Mouse (Mus musculus): ENCODE measurements at regions not wholly inside any gene's neighbourhood (a gene's known extent, or its start where the extent isn't known, plus 50 kb on each side); places are given as distances from the start of the nearest gene placed in this dataset.

DNA sequence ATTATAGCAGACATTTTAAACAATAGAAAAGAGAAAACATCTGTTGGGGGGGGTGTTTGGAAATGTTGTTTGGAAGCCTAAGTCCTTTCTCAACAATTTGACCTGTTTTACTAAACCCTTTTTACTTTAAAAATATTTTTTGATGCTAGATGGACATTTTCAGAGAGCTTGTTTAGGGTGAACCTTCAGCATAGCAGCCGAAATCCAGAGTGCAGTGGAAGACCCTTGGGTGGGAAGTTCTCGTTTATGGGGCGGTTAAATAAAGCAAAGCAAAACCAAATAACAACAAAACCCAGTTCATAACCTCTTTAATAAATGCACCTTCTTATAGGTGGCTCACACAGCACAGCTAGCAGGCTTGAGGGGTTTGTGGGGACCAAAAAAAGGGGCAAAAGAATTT is 62.4 kb upstream of the Ppara start:
- WGBS, result 26% methylated on average over 3 of the region's 3 CpGs
- peak overlapping the region; percentile 92 for H3K4me3 ChIP-seq (replicated peaks; ENCODE audit: low read depth, low read length)

DNA sequence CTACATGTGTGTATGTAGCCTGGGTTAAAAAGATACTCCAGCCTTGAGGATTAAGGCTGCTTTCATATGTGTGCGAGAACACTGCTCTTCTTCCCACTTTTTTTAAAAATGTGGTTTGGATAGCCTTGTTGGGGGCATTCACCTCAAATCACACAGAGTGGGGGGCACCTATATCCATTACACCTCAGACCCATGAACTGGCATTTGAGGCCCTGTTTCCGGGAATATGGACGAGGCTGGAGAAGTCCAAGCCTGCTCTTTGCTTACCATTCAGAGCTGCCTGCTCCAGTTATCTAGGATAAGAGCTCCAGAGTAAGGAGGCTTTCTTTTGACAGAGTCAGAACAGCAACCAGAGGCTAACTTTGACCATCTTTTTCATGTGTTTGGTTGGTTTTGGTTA is 61.9 kb upstream of the Ppara start:
- peaks cover 40% of the 10 kb centered on the region for H3K4me1 ChIP-seq (replicated peaks; ENCODE audit: insufficient read depth, low read length)
- H3K27ac ChIP-seq, result no peak overlapping the region
- peak overlapping the region; percentile 99 for H3K9ac ChIP-seq (ENCODE audit: low read depth, low read length)
- peak overlapping the region; percentile 92 for H3K4me3 ChIP-seq (replicated peaks; ENCODE audit: low read depth, low read length)
- H3K4me2 ChIP-seq (ENCODE audit: low read length), result peak overlapping the region; percentile 87
- no peaks in the 10 kb centered on the region for H3K9me3 ChIP-seq (replicated peaks; ENCODE audit: low read length)
- 0 out of 2 replicates have a peak, but pooled peaks cover 6% of the 10 kb centered on the region for H3K36me3 ChIP-seq (ENCODE audit: insufficient read depth, low read length)
- TF ChIP-seq CTCF (IDR thresholded peaks at IDR 0.05; ENCODE audit: low read depth), result no peak
- 29% methylated on average over 3 of the region's 3 CpGs for WGBS
- ATAC-seq (replicated peaks; ENCODE audit: low FRiP score, low read depth), result no peak
- H3K27me3 ChIP-seq (ENCODE audit: insufficient read depth, low read length), result no peaks in the 10 kb centered on the region
- no peak for DNase-seq (ENCODE audit: low spot score)

More for the DNA sequence above, 62.4 kb upstream of the Ppara start:
- no peaks in the 10 kb centered on the region for H3K27me3 ChIP-seq (ENCODE audit: insufficient read depth, low read length)
- 0 out of 2 replicates have a peak, but pooled peaks cover 6% of the 10 kb centered on the region for H3K36me3 ChIP-seq (ENCODE audit: insufficient read depth, low read length)
- TF ChIP-seq CTCF (IDR thresholded peaks at IDR 0.05; ENCODE audit: low read depth), result no peak
- no peaks in the 10 kb centered on the region for H3K9me3 ChIP-seq (replicated peaks; ENCODE audit: low read length)
- DNase-seq (ENCODE audit: low spot score) (no peak), ATAC-seq (replicated peaks; ENCODE audit: low FRiP score, low read depth) (no peak)
- peak overlapping the region; percentile 99 for H3K27ac ChIP-seq
- H3K4me1 ChIP-seq (replicated peaks; ENCODE audit: insufficient read depth, low read length), result peaks cover 37% of the 10 kb centered on the region
- peak overlapping the region; percentile 99 for H3K9ac ChIP-seq (ENCODE audit: low read depth, low read length)
- peak overlapping the region; percentile 87 for H3K4me2 ChIP-seq (ENCODE audit: low read length)

DNA sequence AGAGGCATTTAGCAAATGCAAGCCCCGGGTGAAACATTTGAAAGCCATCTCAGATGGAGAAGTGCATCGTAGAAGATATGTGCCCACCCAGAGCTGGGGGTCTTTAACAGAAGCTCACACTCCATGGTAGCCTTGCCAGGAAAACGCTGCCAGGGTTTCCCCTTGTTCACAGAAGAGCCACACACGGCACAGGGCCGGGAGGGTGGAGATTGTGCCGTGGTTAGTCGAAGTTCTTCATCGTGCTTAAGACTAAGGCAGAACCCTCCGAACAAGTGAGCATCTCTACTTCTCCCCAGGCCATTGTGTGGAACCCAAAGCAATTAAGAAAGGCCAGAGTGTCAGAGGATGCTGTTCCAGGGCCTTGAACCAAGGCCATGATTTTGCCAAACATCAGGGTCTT is 61.3 kb upstream of the Ppara start:
- Histone ChIP-seq H3K27ac (peak overlapping the region; percentile 47; the same call in 1 of the 2 replicates), H3K9me3 (replicated peaks; ENCODE audit: low read length) (no peaks in the 10 kb centered on the region), H3K9ac (ENCODE audit: low read depth, low read length) (peak overlapping the region; percentile 60), H3K4me2 (ENCODE audit: low read length) (peak overlapping the region; percentile 87), H3K36me3 (ENCODE audit: insufficient read depth, low read length) (0 out of 2 replicates have a peak, but pooled peaks cover 6% of the 10 kb centered on the region), H3K27me3 (ENCODE audit: insufficient read depth, low read length) (no peaks in the 10 kb centered on the region), H3K4me1 (replicated peaks; ENCODE audit: insufficient read depth, low read length) (peaks cover 40% of the 10 kb centered on the region), H3K4me3 (replicated peaks; ENCODE audit: low read depth, low read length) (peak overlapping the region; percentile 92)
- DNase-seq (ENCODE audit: low spot score), result no peak
- no peak for TF ChIP-seq CTCF (IDR thresholded peaks at IDR 0.05; ENCODE audit: low read depth)
- 60% methylated on average over 9 of the region's 9 CpGs for WGBS
- no peak for ATAC-seq (replicated peaks; ENCODE audit: low FRiP score, low read depth)

DNA sequence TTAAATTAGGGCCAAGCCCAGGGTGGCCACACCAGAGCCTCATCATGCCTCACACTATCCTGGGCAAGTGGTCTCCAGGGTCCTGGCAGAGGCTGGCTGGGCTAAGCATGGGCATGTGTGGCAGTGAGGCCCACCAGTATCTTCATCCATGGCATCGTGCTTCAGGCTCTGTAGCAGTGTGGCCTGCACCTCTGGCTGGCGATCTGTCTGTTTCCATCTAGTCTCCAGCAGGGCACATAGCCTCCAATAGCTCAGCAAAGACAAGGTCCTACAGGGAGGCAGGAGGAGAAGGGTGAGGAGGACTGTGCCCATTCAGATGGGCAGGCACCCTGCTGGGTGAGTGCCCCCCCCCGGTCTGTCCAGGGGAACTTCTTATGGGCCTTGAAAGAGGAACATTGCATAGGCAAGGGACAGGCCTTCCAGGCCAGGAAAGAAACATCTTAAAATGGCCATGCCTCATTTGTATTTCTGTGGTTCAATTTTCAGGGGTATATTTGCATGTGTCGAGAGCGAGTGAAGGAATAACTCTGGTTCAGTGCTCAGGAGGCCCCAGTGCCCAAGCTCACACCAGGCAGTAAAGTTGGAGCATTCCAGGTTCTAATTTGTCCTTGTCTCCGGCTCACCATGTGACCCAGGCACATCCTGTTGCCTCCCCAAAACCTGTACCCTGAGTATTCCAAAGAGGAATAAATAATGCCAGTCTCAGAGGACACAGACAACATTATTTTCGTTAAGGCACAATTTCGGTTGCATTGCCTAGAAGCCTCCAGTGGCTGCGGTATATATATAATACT is 60.4 kb upstream of the Ppara start:
- DNase-seq (ENCODE audit: low spot score), result no peak
- Histone ChIP-seq H3K4me2 (ENCODE audit: low read length) (peak overlapping the region; percentile 87), H3K9me3 (replicated peaks; ENCODE audit: low read length) (no peaks in the 10 kb centered on the region), H3K27me3 (ENCODE audit: insufficient read depth, low read length) (no peaks in the 10 kb centered on the region), H3K9ac (ENCODE audit: low read depth, low read length) (peak overlapping the region; percentile 55), H3K4me1 (replicated peaks; ENCODE audit: insufficient read depth, low read length) (peaks cover 31% of the 10 kb centered on the region), H3K4me3 (replicated peaks; ENCODE audit: low read depth, low read length) (peak overlapping the region; percentile 92), H3K27ac (peak overlapping the region; percentile 47), H3K36me3 (ENCODE audit: insufficient read depth, low read length) (0 out of 2 replicates have a peak, but pooled peaks cover 6% of the 10 kb centered on the region)
- ATAC-seq (replicated peaks; ENCODE audit: low FRiP score, low read depth), result no peak
- WGBS, result 57% methylated on average over 9 of the region's 9 CpGs
- no peak for TF ChIP-seq CTCF (IDR thresholded peaks at IDR 0.05; ENCODE audit: low read depth)

DNA sequence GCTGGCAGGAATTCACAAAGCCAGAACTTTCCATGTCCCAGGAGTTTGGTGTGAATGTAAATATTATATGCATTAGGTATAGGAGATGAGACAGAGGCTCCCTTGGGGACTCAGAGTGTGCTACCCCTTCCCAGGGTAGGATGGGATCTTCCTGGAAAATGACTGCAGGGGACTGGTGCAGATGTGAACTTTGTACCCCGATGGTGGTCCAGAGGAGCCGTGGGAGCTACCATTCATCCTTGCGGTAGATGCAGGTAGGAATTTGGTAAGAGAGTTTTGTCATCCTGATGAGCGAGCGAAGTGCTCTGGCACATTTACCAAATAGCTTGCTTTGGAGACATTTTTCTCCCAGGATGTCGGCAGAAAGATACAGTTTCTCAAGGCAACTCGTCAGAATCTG is 59.7 kb upstream of the Ppara start:
- no peak for DNase-seq (ENCODE audit: low spot score)
- Histone ChIP-seq H3K4me3 (replicated peaks; ENCODE audit: low read depth, low read length) (no peak overlapping the region), H3K27me3 (ENCODE audit: insufficient read depth, low read length) (no peaks in the 10 kb centered on the region), H3K4me1 (replicated peaks; ENCODE audit: insufficient read depth, low read length) (peaks cover 26% of the 10 kb centered on the region), H3K27ac (no peak overlapping the region), H3K36me3 (ENCODE audit: insufficient read depth, low read length) (0 out of 2 replicates have a peak, but pooled peaks cover 6% of the 10 kb centered on the region), H3K9ac (ENCODE audit: low read depth, low read length) (no peak overlapping the region), H3K9me3 (replicated peaks; ENCODE audit: low read length) (no peaks in the 10 kb centered on the region), H3K4me2 (ENCODE audit: low read length) (peak overlapping the region; percentile 41)
- no peak for ATAC-seq (replicated peaks; ENCODE audit: low FRiP score, low read depth)
- WGBS, result 70% methylated on average over 7 of the region's 7 CpGs
- TF ChIP-seq CTCF (IDR thresholded peaks at IDR 0.05; ENCODE audit: low read depth), result no peak

DNA sequence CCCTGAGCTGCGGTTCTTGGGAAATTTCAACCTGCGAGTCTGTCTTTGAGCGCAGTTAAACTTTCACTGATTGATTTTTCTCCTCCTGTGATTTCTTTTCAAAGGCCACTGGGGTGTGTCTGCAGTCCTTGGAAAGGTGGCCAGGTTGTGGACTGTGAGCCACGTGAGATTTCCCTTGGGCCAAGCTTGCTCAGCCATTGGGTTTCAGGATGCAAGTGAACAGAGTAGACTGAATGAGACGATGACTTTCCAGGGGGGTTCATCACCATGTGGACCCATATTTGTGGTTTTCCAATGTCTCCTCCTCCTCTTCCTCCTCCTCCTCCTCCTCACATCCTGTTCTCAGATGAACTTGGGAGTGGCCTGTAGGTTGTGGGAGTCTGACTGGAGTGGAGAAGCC is 59.0 kb upstream of the Ppara start:
- no peak overlapping the region for H3K9ac ChIP-seq (ENCODE audit: low read depth, low read length)
- no peak overlapping the region for H3K4me3 ChIP-seq (replicated peaks; ENCODE audit: low read depth, low read length)
- H3K4me1 ChIP-seq (replicated peaks; ENCODE audit: insufficient read depth, low read length), result peaks cover 30% of the 10 kb centered on the region
- peak overlapping the region; percentile 43; the same call in 1 of the 2 replicates for H3K27ac ChIP-seq
- ATAC-seq (replicated peaks; ENCODE audit: low FRiP score, low read depth) (no peak), DNase-seq (ENCODE audit: low spot score) (no peak)
- H3K36me3 ChIP-seq (ENCODE audit: insufficient read depth, low read length), result 0 out of 2 replicates have a peak, but pooled peaks cover 6% of the 10 kb centered on the region
- no peak for TF ChIP-seq CTCF (IDR thresholded peaks at IDR 0.05; ENCODE audit: low read depth)
- 40% methylated on average over 5 of the region's 5 CpGs for WGBS
- no peaks in the 10 kb centered on the region for H3K27me3 ChIP-seq (ENCODE audit: insufficient read depth, low read length)
- H3K9me3 ChIP-seq (replicated peaks; ENCODE audit: low read length), result no peaks in the 10 kb centered on the region
- peak overlapping the region; percentile 41 for H3K4me2 ChIP-seq (ENCODE audit: low read length)
